Mouse (Mus musculus) bone marrow, adult 2 months (tissue): Measurements from ENCODE around the gene March10. TPM values are rescaled to one million over a fixed set of nuclear protein-coding genes. Genes with fewer than 3 reads are reported as not detected.

Experiments
- H3K27ac ChIP-seq: fragments of 200-500 bp; 2 replicates; pipeline ENCODE4 v1.5.1; 2012; ENCODE audit warnings: low read depth, mild to moderate bottlenecking, control low read depth, inconsistent platforms, low read length; ENCODE audit not compliant: control insufficient read depth, poor library complexity, insufficient read depth
- H3K4me1 ChIP-seq: fragments of 200-500 bp; 2 replicates; pipeline ENCODE4 v1.6.1; 2011; ENCODE audit warnings: low read length; ENCODE audit not compliant: control insufficient read depth, insufficient read depth
- H3K4me3 ChIP-seq: fragments of 200-500 bp; replicated peaks from 2 replicates; pipeline ENCODE3; 2011; ENCODE audit warnings: mild to moderate bottlenecking, low read depth, low read length, control low read depth; ENCODE audit not compliant: control insufficient read depth
- CTCF ChIP-seq: fragments of 200-500 bp; IDR thresholded peaks from 2 replicates; pipeline ENCODE4 v1.5.1; 2011; ENCODE audit warnings: low read length, control low read depth; ENCODE audit not compliant: control insufficient read depth, insufficient read depth
- POLR2A ChIP-seq: fragments of 200-500 bp; IDR thresholded peaks from 2 replicates; pipeline ENCODE4 v1.6.1; 2011; ENCODE audit warnings: low read depth, mild to moderate bottlenecking, control low read depth, low read length, borderline replicate concordance; ENCODE audit not compliant: control insufficient read depth
- WGBS: fragments of 180-500 bp; shearing (Covaris S2); methylation state at CpG from one replicate; pipeline ENCODE4 v1.1.7; 2018; 5-methylcytosine and 5-hydroxymethylcytosine counted together
- polyA plus RNA-seq: library from polyadenylated mRNA; stranded (reverse); fragments of >200 nt; gene quantifications from 2 replicates; pipeline ENCODE4 v1.2.4, GENCODE M21; 2011; ENCODE audit warnings: low replicate concordance; ENCODE audit not compliant: missing spikeins, insufficient read depth, insufficient read length

Gene March10
- polyA plus RNA-seq, 1 experiment: not detected

DNA sequence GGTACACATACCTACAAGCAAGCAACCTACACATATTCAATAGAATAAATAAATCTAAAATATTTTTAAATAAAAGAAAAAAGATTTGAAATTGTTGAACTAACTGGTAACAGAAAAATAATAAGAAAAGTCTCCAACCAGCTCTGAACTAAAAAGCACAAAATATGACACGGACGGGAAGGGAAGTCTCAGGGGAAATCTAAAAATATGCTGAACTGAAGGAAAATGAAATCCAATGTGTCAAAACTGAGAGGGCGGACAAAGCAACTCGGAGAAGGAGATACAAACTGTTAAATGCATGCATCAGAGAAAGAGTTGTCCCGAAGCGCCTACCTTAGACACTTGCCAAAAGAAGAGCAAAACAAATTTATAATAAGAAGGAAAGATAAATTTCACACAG, 28.9 kb upstream of the March10 start:
- WGBS: 52% methylated on average over 6 of the region's 6 CpGs
- TF ChIP-seq CTCF: no peak
- TF ChIP-seq POLR2A: no peak

DNA sequence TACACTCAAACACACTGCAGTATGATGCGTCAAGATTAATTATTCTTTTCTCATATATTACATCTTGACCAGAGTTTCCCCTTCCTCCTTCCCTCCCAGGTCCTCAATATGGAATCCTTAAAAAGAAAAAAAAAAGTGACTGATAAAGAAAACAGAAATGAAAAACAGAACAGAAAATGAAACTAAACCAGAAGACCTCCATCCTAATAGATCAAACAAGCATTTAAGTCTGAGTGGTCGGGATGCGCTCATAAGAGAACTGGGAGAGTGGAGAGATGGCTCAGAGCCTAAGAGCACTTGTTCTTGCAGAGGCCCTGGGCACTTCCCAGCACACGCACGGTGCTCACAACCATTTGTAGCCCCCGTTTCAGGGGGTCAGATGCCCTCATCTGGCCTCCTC, 28.5 kb upstream of the March10 start:
- TF ChIP-seq CTCF (no peak), POLR2A (no peak)
- Histone ChIP-seq H3K27ac (no peak overlapping the region), H3K4me3 (no peak overlapping the region), H3K4me1 (no peaks in the 10 kb centered on the region)
- 71% methylated on average over 6 of the region's 6 CpGs for WGBS

More for the DNA sequence above, 28.9 kb upstream of the March10 start:
- no peak overlapping the region for H3K27ac ChIP-seq
- H3K4me3 ChIP-seq: no peak overlapping the region
- H3K4me1 ChIP-seq: no peaks in the 10 kb centered on the region

DNA sequence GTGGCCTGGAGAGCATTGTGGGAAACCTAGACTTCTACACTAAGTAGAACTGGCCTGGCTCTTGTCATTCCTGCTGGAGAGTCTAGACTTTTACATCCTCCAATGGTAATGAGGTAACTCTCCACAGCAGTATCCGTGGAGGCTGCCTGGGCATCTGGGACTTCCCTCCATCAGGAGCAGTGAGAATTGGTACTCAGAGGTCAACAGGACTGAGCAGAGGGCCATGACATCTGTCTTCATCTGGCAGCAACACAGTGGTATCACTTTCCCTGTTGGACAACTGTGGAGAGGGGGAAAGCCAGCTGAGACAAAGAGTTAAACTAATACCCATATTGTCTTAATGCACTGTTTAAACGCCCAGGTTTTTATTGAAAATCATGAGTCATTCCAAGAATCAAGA, 26.2 kb upstream of the March10 start:
- no peak overlapping the region for H3K4me3 ChIP-seq
- 65% methylated on average over 2 of the region's 2 CpGs for WGBS
- TF ChIP-seq CTCF (no peak), POLR2A (no peak)

DNA sequence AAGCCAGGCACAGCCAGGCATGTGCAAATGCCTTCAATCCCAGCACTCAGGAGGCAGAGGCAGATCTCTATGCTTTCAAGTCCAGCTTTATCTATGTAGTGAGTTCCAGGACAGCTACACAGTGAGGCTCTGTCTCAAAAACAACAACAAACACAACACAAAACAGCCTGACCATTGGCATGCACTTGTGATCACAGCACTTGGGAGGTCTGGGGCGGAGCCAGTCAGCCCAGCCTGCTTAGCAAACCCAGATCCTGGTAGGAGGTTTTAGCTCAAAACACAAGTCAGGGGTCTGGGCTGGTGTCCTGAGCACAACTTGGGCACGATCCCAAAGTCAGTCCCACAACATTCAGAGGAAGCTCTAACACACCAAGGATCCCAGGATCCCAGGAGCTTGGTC, 18.2 kb upstream of the March10 start:
- H3K4me1 ChIP-seq: no peaks in the 10 kb centered on the region
- H3K27ac ChIP-seq: no peak overlapping the region

More for the DNA sequence above, 26.2 kb upstream of the March10 start:
- Histone ChIP-seq H3K4me1 (no peaks in the 10 kb centered on the region), H3K27ac (no peak overlapping the region)

DNA sequence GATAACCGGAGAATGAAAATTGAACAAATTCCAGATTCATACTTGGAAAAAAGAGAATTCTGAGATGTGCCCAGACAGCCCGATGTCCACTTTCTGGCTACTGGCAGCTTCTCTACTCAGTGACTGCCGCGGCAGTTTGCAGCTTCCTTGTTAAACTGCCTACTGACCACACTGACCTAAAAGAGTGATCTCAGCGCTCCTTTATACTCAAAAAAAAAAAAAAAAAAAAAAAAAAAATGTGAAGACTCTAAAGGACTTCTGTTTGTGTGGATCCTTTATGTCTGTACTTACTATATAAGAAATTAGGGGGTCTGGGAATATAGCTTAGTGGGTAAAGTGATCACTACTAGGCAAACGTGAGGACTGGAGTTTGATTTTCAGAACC, 17.8 kb upstream of the March10 start:
- Histone ChIP-seq H3K4me1 (no peaks in the 10 kb centered on the region), H3K4me3 (no peak overlapping the region), H3K27ac (no peak overlapping the region)
- WGBS: 40% methylated on average over 6 of the region's 6 CpGs
- no peak for TF ChIP-seq CTCF
- no peak for TF ChIP-seq POLR2A

More for the DNA sequence above, 18.2 kb upstream of the March10 start:
- TF ChIP-seq POLR2A: no peak
- TF ChIP-seq CTCF: no peak
- no peak overlapping the region for H3K4me3 ChIP-seq
- 65% methylated on average over 2 of the region's 2 CpGs for WGBS

DNA sequence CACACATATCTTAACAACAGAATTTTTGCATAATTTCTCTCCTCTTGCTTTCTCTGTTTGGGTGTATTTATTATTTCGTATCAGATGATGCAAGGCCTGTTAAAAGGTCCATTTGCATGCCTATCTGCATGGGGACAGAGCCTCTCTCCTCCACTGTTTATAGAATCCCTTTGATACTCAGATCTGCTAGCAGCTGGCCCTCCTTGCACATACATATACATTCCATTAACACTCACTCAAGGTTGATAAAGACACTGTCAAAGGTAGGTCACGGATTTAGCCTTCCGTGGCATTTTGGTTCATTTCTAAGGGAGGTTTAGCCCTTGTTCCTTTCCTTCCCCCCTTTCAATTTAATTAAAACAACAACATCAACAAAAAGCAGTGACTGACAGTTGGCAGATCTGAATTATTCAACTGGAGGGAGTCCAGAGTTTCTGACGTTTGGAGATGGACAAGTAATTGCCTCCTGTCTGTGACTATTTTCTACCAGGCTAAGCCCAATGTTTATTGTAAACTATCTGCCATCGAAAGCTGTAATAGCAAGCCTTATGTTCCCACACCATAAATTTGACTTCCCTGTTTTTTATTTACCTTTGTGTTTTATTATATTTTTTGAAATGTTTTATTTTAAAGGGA, 17.3 kb upstream of the March10 start:
- no peak overlapping the region for H3K4me3 ChIP-seq
- TF ChIP-seq CTCF: no peak
- no peak for TF ChIP-seq POLR2A
- WGBS: 35% methylated on average over 5 of the region's 5 CpGs

DNA sequence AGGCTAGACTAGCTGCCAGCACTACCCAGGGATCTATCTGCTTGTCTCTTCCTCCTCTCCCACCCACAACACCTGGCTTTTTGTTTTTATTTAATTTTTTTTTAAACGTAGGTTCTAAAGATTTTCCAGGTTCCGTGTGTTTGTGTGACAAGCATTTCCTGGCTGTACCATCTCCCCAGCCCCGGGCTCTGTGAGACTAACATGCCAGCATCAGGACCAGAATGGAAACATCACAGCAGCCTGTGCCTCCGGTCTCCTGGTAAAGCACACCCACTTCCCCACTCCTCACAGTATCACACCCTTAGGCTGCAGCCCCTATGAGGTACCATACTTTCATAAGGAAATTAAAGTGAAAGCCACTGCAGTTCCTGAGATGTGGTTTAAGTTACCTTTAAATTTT, 16.1 kb upstream of the March10 start:
- H3K4me1 ChIP-seq: no peaks in the 10 kb centered on the region
- 68% methylated on average over 4 of the region's 4 CpGs for WGBS
- no peak for TF ChIP-seq POLR2A
- TF ChIP-seq CTCF: no peak
- no peak overlapping the region for H3K4me3 ChIP-seq
- H3K27ac ChIP-seq: no peak overlapping the region

More for the DNA sequence above, 17.3 kb upstream of the March10 start:
- no peak overlapping the region for H3K27ac ChIP-seq
- H3K4me1 ChIP-seq: no peaks in the 10 kb centered on the region

DNA sequence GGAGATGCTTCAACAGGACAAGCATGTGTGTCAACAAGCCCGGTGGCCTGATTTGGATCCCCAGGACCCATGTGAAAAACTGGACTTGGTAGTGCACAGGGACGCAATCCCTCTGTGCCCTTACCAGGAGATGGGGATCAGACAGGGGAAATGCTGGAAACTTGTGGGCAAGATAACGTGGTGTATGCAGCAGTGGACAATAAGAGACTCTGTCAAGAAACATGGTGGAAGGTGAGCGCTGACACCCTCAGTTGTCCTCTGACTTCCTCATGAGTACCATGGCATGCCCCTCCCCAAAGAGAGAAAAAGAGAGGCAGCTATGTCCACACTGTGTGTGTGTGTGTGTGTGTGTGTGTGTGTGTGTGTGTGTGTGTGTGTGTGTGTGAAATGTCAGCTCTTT, 14.4 kb upstream of the March10 start:
- H3K4me1 ChIP-seq: no peaks in the 10 kb centered on the region
- WGBS: 82% methylated on average over 4 of the region's 4 CpGs
- TF ChIP-seq CTCF (no peak), POLR2A (no peak)
- H3K4me3 ChIP-seq: no peak overlapping the region
- no peak overlapping the region for H3K27ac ChIP-seq

DNA sequence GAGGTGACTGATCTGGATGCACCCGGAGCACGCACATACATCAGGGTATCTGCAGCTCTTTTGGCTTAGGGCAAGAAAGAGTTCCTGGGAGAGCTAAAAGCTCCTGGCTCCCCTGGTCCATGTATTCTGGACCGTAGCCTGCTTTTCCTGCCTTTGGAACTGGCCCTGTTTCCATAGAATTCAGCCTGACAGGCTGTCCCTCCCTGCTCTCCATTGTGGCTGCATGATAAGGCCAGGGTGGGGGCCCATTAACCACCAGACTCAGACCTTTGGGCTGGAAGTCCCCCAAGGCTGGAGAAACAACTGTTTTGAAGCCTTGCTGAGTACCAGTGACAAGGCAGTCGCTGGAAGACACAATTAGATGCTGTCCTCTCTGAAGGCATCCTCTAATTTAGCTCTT, 13.0 kb upstream of the March10 start:
- Histone ChIP-seq H3K27ac (no peak overlapping the region), H3K4me3 (no peak overlapping the region), H3K4me1 (no peaks in the 10 kb centered on the region)
- TF ChIP-seq CTCF (no peak), POLR2A (no peak)
- WGBS: 70% methylated on average over 4 of the region's 4 CpGs
